Mouse (Mus musculus) limb, embryonic 12.5 days (tissue): ENCODE results near the gene Limch1. TPM values are rescaled to one million over a fixed set of nuclear protein-coding genes. Genes with fewer than 3 reads are reported as not detected.

Experiments
- ATAC-seq: fragments of 200-750 bp; cut with Nextera tagmentation; 2 replicates; pipeline ENCODE4 v1.8.0; 2017; ENCODE audit warnings: low read depth, moderate TSS enrichment; ENCODE audit not compliant: insufficient number of reproducible peaks, insufficient read depth, low FRiP score, low TSS enrichment
- H3K27ac ChIP-seq: fragments of 300-500 bp; sonication (generic); 2 replicates; pipeline ENCODE4 v1.5.1; 2016; ENCODE audit warnings: mild to moderate bottlenecking, moderate library complexity
- H3K27me3 ChIP-seq: fragments of 300-500 bp; sonication (generic); 2 replicates; pipeline ENCODE4 v1.6.1; 2016; ENCODE audit warnings: mild to moderate bottlenecking, moderate library complexity
- H3K36me3 ChIP-seq: fragments of 300-500 bp; sonication (generic); 2 replicates; pipeline ENCODE4 v1.6.1; 2016; ENCODE audit warnings: mild to moderate bottlenecking, moderate library complexity
- H3K4me1 ChIP-seq: fragments of 300-500 bp; sonication (generic); replicated peaks from 2 replicates; pipeline ENCODE4 v1.6.1; 2016
- H3K4me2 ChIP-seq: fragments of 300-500 bp; sonication (generic); 2 replicates; pipeline ENCODE4 v1.6.1; 2016; ENCODE audit warnings: mild to moderate bottlenecking, moderate library complexity
- H3K4me3 ChIP-seq: fragments of 300-500 bp; sonication (generic); replicated peaks from 2 replicates; pipeline ENCODE4 v1.5.1; 2016; ENCODE audit warnings: mild to moderate bottlenecking
- H3K9ac ChIP-seq: fragments of 300-500 bp; sonication (generic); replicated peaks from 2 replicates; pipeline ENCODE4 v1.6.1; 2016; ENCODE audit warnings: mild to moderate bottlenecking, moderate library complexity
- H3K9me3 ChIP-seq: fragments of 300-500 bp; sonication (generic); 2 replicates; pipeline ENCODE4 v1.6.1; 2016; ENCODE audit warnings: mild to moderate bottlenecking, moderate library complexity
- WGBS: fragments of 180-500 bp; shearing (Covaris S2); methylation state at CpG from one replicate; pipeline ENCODE4 v1.1.7; 2016; 5-methylcytosine and 5-hydroxymethylcytosine counted together
- polyA plus RNA-seq: library from polyadenylated mRNA; unstranded; fragments of >200 nt; fragmentation: Nextera tagmentation; extraction: Ambion mirVana; gene quantifications from 2 replicates; pipeline ENCODE4 v1.2.1, GENCODE M21; 2016

The Limch1 gene
- polyA plus RNA-seq, 1 experiment from 2014 or later, result 58.1 TPM

- no peak for ATAC-seq
Observed at GRCm38 (mm10) chr5:66830206-66830605, 84.6 kb downstream of the Limch1 start.

GRCm38 (mm10) chr5:66834756-66835155, 89.1 kb downstream of the Limch1 start:
- no peaks in the 10 kb centered on the region for H3K27me3 ChIP-seq
- H3K36me3 ChIP-seq, result no peaks in the 10 kb centered on the region
- H3K4me2 ChIP-seq, result no peak overlapping the region
- no peak overlapping the region for H3K9ac ChIP-seq
- H3K4me3 ChIP-seq, result no peak overlapping the region
- no peaks in the 10 kb centered on the region for H3K4me1 ChIP-seq
- no peak overlapping the region for H3K27ac ChIP-seq
- ATAC-seq, result no peak
- H3K9me3 ChIP-seq, result no peaks in the 10 kb centered on the region
- 39% methylated on average over 6 of the region's 6 CpGs for WGBS

More at GRCm38 (mm10) chr5:66830206-66830605, 84.6 kb downstream of the Limch1 start:
- Histone ChIP-seq H3K27me3 (no peaks in the 10 kb centered on the region), H3K27ac (no peak overlapping the region), H3K9ac (no peak overlapping the region), H3K36me3 (no peaks in the 10 kb centered on the region), H3K4me3 (no peak overlapping the region), H3K4me2 (no peak overlapping the region), H3K9me3 (no peaks in the 10 kb centered on the region), H3K4me1 (0 out of 2 replicates have a peak, but pooled peaks cover 3% of the 10 kb centered on the region)
- WGBS, result 88% methylated on average over 10 of the region's 10 CpGs

GRCm38 (mm10) chr5:66836892-66837291, 91.3 kb downstream of the Limch1 start:
- no peaks in the 10 kb centered on the region for H3K9me3 ChIP-seq

GRCm38 (mm10) chr5:66841971-66842370, 96.3 kb downstream of the Limch1 start:
- no peaks in the 10 kb centered on the region for H3K9me3 ChIP-seq
- no peaks in the 10 kb centered on the region for H3K36me3 ChIP-seq
- H3K4me3 ChIP-seq, result no peak overlapping the region
- H3K27ac ChIP-seq, result no peak overlapping the region
- no peak overlapping the region for H3K9ac ChIP-seq
- 91% methylated on average over 2 of the region's 2 CpGs for WGBS
- no peak overlapping the region for H3K4me2 ChIP-seq
- no peaks in the 10 kb centered on the region for H3K4me1 ChIP-seq
- H3K27me3 ChIP-seq, result no peaks in the 10 kb centered on the region
- no peak for ATAC-seq

More at GRCm38 (mm10) chr5:66836892-66837291, 91.3 kb downstream of the Limch1 start:
- H3K4me1 ChIP-seq, result no peaks in the 10 kb centered on the region
- H3K9ac ChIP-seq, result no peak overlapping the region
- no peak for ATAC-seq
- H3K4me2 ChIP-seq, result no peak overlapping the region
- 87% methylated on average over 4 of the region's 4 CpGs for WGBS
- no peaks in the 10 kb centered on the region for H3K27me3 ChIP-seq
- H3K4me3 ChIP-seq, result no peak overlapping the region
- H3K27ac ChIP-seq, result no peak overlapping the region
- H3K36me3 ChIP-seq, result no peaks in the 10 kb centered on the region

DNA sequence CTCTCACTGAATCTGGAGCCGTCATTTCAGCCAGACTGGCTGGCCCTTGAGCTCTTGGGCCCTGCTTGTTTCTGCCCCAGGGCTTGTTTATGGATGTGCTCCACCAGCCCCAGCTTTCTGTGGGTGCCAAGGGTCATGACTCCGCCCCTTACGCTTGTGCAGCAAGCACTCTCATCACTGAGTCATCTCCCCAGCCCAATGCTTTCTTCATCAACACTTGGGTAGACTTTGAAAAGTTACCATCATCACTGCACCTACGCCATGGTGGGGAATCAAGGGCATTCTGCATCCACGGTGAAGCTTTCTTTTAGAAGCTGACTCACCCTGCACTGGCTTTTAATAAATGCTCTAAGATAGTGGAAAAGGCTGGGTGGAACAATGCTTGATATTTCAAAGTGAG, 97.1 kb downstream of the Limch1 start:
- 90% methylated on average over 5 of the region's 5 CpGs for WGBS
- no peaks in the 10 kb centered on the region for H3K36me3 ChIP-seq

DNA sequence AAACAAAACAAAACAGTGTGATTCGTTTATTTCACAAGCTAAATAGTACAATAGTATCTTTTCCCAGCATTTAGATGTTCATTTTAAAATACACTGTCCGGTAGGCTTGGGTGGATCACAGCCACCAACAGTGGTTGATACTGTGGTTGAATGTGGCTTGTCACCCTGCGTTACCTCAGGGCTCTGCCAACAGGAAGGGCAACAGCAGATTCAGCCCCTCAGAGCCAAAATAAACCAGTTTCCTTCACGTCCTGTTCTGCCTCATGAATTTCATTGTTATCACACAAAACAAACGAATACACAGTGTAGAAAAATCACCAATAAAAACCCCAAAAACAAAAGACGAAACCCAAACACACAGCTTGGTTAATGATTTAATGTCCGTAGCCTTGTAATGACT, 102.5 kb downstream of the Limch1 start:
- Histone ChIP-seq H3K9me3 (no peaks in the 10 kb centered on the region), H3K4me2 (no peak overlapping the region), H3K9ac (no peak overlapping the region), H3K36me3 (no peaks in the 10 kb centered on the region), H3K4me3 (no peak overlapping the region), H3K27ac (no peak overlapping the region), H3K27me3 (no peaks in the 10 kb centered on the region; the same call in 1 of the 2 replicates), H3K4me1 (no peaks in the 10 kb centered on the region)
- no peak for ATAC-seq
- WGBS, result 71% methylated on average over 7 of the region's 7 CpGs

More for the DNA sequence above, 97.1 kb downstream of the Limch1 start:
- Histone ChIP-seq H3K4me2 (no peak overlapping the region), H3K9ac (no peak overlapping the region), H3K9me3 (no peaks in the 10 kb centered on the region), H3K27ac (no peak overlapping the region), H3K4me3 (no peak overlapping the region), H3K4me1 (no peaks in the 10 kb centered on the region), H3K27me3 (no peaks in the 10 kb centered on the region)
- no peak for ATAC-seq

GRCm38 (mm10) chr5:66849148-66849547, 103.5 kb downstream of the Limch1 start:
- Histone ChIP-seq H3K4me3 (no peak overlapping the region), H3K36me3 (no peaks in the 10 kb centered on the region), H3K4me1 (no peaks in the 10 kb centered on the region), H3K27ac (no peak overlapping the region), H3K27me3 (no peaks in the 10 kb centered on the region; the same call in 1 of the 2 replicates), H3K9ac (no peak overlapping the region), H3K4me2 (no peak overlapping the region), H3K9me3 (no peaks in the 10 kb centered on the region)
- 73% methylated on average over 4 of the region's 4 CpGs for WGBS
- no peak for ATAC-seq

DNA sequence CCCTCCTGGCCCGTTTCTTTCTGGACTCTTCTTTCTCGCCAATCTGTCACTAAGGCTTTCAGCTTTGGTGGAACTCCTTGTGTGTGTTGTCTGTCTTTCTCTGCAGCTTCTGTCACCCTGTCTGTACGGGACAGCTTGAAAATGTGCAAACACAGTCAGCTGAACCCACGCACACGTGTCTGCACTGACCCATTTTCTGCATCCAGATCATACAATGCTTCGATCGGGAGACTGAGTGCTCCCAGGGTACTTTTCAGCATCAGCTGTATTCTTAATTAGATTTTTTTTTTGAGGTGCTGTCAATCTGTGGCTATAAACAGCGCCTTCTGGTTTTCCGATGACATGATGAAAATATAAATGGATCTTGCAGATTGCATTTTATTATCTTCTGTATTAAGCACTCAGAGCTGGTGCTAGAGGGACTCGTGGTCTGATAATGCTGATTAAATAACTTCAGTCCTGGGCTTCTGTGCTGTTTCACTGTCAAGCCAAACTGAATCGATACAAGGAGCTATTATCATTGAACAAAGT, 105.2 kb downstream of the Limch1 start:
- ATAC-seq, result no peak

GRCm38 (mm10) chr5:66851708-66852107, 106.1 kb downstream of the Limch1 start:
- Histone ChIP-seq H3K4me1 (peaks cover 4% of the 10 kb centered on the region; the same call in 1 of the 2 replicates), H3K4me3 (no peak overlapping the region), H3K4me2 (no peak overlapping the region), H3K9me3 (no peaks in the 10 kb centered on the region), H3K9ac (no peak overlapping the region), H3K27me3 (no peaks in the 10 kb centered on the region; the same call in 1 of the 2 replicates), H3K27ac (no peak overlapping the region), H3K36me3 (no peaks in the 10 kb centered on the region)
- ATAC-seq, result no peak
- 81% methylated on average over 5 of the region's 5 CpGs for WGBS

More for the DNA sequence above, 105.2 kb downstream of the Limch1 start:
- Histone ChIP-seq H3K27ac (no peak overlapping the region), H3K4me3 (no peak overlapping the region), H3K4me2 (no peak overlapping the region), H3K27me3 (no peaks in the 10 kb centered on the region; the same call in 1 of the 2 replicates), H3K4me1 (peaks cover 4% of the 10 kb centered on the region; the same call in 1 of the 2 replicates), H3K9me3 (no peaks in the 10 kb centered on the region), H3K9ac (no peak overlapping the region), H3K36me3 (no peaks in the 10 kb centered on the region)
- 86% methylated on average over 11 of the region's 11 CpGs for WGBS

DNA sequence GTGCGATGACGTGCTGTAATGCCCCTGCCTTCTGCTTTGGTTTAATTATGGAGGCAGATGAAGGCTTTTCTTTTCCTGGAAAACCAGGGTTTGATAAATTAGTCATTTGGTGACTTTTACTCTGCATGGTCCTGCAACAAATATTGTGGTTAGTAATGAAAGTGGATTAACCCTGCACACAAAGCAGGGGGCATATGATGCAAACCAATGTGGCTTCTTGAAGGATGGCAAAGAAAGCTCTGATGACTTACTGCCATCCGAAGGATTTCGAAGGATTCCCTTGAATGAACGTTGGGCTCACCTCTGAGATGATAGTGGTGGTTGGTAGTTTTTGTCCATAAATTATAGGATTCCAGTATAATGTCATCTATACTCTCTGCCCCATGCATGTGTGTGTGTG, 108.6 kb downstream of the Limch1 start:
- Histone ChIP-seq H3K9me3 (no peaks in the 10 kb centered on the region), H3K4me2 (no peak overlapping the region), H3K4me3 (no peak overlapping the region), H3K36me3 (no peaks in the 10 kb centered on the region), H3K9ac (no peak overlapping the region), H3K27ac (no peak overlapping the region), H3K4me1 (peaks cover 4% of the 10 kb centered on the region; the same call in 1 of the 2 replicates), H3K27me3 (no peaks in the 10 kb centered on the region; the same call in 1 of the 2 replicates)
- 70% methylated on average over 5 of the region's 5 CpGs for WGBS
- no peak for ATAC-seq

DNA sequence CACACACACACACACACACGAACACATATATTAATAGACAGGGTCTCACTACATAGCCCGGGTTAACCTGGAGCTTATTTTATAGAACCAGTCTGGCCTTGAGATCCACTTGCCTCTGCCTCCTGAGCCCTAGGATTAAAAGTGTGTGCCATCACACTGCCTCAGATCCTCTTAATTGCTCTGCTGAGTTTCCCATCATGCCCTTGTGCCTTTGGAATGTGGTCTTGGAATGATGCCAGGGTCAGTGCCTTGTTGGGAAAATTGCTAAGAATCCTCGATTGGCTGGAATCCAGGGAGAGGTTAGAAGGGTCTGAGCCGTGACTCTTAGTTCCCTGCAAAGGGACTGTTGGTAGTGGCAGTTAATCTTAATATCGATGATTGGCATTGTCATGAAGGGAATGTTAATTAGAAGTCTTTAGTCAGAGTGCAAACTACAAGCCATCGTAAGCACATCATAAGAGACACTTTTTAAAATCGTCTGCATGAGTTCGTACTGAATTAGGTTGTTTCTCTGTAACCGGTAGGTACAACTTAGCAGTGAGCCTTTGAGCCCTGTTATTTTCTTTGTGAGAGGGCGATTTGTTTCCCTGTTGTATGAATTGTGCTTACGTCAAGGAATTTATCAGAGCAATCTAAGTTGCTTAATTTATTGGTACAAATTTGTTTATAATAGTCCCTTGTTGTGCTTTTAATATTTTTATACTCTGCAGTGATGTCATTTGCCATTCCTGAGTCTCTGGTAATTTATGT, 109.9 kb downstream of the Limch1 start:
- Histone ChIP-seq H3K27me3 (no peaks in the 10 kb centered on the region; the same call in 1 of the 2 replicates), H3K4me3 (no peak overlapping the region), H3K36me3 (no peaks in the 10 kb centered on the region), H3K9ac (no peak overlapping the region), H3K9me3 (no peaks in the 10 kb centered on the region), H3K27ac (no peak overlapping the region), H3K4me1 (peaks cover 4% of the 10 kb centered on the region; the same call in 1 of the 2 replicates), H3K4me2 (no peak overlapping the region)
- 70% methylated on average over 11 of the region's 11 CpGs for WGBS
- ATAC-seq, result no peak
